Mouse (Mus musculus) right cerebral cortex, postnatal 25 days (tissue): ENCODE results near the gene Dcaf6.
"Not testable (repeated sequence)": the region's sequence is repeated elsewhere in the genome, so short reads cannot be mapped to it uniquely, and the experiment has no call there.

ENCODE experiments used
- DNase-seq: peaks from one replicate; pipeline ENCODE4 v3.0.0; 2022

Gene Dcaf6

GRCm38 (mm10) chr1:165421357-165421915, 38.8 kb downstream of the Dcaf6 start:
- DNase-seq = no peak

DNA sequence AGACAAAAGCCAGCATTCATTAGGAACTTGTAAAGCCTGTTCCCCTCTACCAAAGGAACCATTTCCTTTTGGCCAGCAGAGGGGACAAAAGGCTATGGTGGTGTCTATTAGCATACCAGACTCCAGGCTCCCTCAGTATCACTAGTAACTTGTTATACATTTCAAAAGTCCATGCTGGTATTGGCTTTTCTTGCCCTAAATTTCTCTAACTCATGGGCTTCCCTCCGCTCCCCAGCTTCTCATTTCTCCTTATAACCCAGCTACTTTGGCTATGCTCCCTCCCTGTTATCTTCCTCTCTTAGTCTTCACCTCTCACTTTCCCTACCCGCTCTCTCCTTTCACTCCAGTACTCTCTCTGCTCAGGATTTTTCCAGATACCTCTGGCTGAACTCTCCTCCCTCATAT, 63.9 kb downstream of the Dcaf6 start:
- no peak for DNase-seq

DNA sequence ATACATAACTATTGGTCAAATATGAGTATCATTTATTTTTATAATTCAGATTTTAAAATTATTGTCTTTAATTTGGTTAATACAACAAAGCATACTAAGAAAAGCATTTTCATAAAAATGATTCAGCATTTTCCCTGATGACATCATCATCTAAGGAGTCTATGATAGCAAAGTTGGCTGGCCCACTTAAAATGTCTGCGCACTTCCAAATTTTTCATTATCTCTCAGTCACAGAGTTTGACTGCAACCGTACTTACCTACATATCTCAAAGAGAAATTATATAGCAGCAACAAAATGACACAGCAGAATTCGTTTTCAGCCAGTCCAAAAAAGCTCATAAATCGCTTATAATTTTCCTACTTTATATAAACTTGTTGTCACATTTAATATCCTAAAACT, 64.3 kb downstream of the Dcaf6 start:
- no peak for DNase-seq

DNA sequence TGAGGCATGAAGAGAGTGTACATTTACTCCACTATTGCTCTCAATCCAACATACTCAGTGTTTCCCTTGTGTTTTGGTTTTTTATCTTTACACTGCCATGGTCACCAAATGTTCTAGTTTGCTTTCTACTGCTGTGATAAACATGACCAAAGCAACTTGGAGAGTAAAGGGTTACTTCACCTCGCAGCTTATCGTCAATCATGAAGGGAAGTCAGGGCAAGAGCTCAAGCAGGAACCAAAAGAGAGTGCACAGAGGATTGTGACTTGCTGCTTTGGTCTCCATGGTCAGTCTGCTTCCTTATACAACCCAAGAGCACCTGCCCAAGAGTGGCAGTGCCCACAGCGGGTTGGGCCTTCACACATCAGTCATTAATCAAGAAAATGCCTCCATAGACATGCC, 65.4 kb downstream of the Dcaf6 start:
- DNase-seq = no peak

- no peak for DNase-seq
These were observed 67.2 kb downstream of the Dcaf6 start for GRCm38 (mm10) chr1:165393033-165393432.

DNA sequence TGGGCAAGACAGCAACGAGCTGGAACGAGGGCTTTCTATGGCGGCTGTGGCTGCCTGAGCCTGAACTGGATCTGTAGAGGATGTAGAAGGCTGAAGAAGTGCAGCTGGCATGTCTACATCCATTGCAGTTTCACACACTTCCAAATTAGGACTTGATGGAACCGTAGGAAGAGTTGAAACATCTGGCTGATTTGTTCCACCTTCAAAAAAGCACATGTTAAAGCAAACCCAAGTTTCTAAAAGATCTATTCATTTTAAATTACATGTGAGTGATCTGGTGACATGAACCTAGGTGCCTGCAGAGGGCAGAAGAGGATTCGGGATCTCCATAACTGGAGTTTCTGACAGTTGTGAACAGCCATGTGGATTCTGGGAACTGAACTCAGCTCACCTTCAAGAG, 71.6 kb downstream of the Dcaf6 start:
- no peak for DNase-seq

GRCm38 (mm10) chr1:165386525-165386923, 73.8 kb downstream of the Dcaf6 start:
- no peak for DNase-seq

DNA sequence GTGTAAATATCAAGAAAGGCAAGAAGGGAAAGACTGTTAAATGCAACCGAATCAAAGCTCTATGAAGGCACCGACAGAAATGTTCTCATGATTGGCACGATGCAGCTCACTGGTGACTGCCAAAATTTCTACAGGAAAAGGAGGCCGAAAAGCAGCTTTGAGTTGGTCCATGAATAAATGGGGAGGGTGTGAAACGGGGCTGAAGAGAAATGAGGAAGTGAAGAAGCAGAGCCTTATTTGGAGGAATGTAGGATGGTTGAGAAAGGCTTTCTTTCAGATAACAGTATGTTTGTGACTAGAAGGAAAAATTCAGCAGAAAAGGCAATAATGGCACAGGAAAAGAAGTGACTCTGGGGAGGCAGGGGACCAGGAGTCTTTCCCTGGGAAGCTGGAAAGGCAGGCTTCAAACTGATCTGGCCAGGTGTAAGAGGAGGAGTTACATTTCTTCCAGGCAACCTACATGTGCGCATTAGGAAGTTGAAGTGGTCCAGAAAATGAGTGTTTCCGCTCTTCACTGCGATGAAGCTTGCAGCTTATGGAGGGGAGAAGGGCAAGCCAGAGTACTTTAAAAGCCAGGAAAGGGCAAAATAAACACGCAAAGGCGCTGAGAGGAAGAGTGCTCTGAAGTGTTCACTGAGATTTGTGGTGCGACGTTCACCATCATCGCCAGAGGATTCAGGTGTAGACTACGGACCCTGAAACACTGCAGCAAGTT, 74.3 kb downstream of the Dcaf6 start:
- DNase-seq = no peak

DNA sequence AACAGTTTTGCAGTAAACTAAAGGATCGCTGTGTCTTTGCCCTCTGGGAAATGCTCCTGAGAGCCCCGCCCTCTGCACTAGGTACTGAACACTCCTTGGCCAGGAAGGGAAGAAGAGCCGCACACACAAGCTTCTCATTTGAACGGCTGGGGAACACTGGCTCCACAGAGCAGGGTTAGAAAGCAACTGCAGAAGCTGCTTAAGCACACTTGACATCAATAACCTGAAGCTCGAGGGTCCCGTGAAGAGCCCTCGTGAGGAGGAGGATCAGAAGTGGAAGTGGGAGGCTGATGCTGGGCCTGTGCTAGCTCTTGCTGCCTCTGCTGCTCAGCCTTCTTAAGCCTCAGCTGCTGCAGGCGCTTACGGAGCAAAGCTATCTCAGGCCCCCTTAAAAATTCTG, 86.4 kb downstream of the Dcaf6 start:
- DNase-seq = no peak

- no peak for DNase-seq
These were observed 89.3 kb downstream of the Dcaf6 start for GRCm38 (mm10) chr1:165370990-165371389.

DNA sequence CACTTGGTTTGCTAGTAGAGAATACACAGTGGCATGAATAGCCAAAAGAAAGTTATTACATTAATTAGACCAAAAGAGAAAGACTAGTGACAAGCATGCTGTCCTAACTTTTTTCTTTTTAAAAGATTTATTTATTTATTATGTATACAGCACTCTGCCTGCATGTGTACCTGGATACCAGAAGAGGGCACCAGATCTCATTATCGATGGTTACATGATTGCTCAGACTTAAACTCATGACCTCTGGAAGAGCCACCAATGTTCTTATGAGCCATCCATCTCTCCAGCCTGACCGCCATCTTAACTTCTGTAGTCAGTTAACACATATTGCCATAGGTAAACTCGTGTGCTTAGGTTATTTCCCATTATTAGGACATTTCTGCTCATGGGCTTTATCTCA, 95.2 kb downstream of the Dcaf6 start:
- DNase-seq = no peak

DNA sequence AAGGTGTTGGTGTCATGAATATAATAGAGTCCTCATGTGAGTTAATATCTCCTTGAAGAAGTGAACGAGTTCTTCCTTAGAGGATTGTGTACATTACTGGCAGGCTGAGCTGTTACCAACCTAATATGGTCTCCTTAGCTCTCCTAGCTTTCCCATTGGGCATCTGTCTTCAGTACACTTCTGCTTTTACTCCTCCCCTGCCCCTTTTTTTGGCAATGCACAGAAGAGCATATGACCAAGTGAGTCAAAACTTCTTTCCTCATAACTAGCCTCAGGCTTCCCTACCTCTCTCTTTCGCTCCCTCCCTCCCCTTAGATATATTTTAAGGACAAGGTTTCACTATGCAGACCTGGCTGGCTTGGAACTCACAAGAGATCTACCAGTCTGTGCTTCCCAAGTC, 97.0 kb downstream of the Dcaf6 start:
- no peak for DNase-seq

- no peak for DNase-seq
These were observed 103.9 kb downstream of the Dcaf6 start for GRCm38 (mm10) chr1:165356347-165356746.

GRCm38 (mm10) chr1:165348627-165349026, 111.6 kb downstream of the Dcaf6 start:
- DNase-seq = no peak

DNA sequence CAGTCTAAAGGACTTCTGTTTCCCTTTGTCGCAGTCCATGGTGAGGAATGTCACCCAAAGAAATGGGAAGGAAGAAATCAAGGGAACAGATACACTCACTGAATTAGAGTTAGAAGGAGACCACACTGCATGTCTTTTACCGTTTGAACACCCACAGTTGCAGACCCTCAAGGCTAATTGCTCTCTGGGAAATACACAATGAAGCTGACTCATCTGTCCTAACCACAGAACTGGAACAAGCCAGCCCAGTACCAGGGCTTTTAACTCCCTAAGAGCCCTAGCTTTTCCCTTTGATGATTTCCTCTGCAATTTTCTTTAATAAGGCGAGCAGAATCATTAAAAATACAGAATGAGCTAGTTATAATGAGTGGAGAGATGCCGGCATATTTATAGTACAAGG, 115.8 kb downstream of the Dcaf6 start:
- DNase-seq = no peak

GRCm38 (mm10) chr1:165342126-165342525, 118.1 kb downstream of the Dcaf6 start:
- DNase-seq = no peak

DNA sequence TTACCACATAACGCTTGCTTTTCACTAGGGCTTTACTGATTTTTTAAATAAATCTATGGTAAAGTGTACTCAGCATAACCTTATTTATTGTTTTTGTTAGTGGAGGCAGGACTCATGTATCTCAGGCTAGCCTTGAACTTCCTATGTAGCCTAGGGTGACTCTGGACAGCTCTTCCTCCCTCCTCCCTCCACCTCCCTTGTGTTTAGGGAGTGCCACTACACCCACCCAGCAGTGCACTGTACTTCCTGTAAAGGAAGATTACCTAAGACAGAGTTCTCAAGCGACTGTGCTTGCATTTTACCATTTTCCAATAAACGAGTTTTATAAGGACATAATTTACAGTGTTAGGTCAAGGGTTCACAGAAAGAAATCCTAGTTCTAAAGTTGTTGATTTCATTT, 127.5 kb downstream of the Dcaf6 start:
- DNase-seq = no peak

GRCm38 (mm10) chr1:165330859-165331258, 129.4 kb downstream of the Dcaf6 start:
- no peak for DNase-seq

DNA sequence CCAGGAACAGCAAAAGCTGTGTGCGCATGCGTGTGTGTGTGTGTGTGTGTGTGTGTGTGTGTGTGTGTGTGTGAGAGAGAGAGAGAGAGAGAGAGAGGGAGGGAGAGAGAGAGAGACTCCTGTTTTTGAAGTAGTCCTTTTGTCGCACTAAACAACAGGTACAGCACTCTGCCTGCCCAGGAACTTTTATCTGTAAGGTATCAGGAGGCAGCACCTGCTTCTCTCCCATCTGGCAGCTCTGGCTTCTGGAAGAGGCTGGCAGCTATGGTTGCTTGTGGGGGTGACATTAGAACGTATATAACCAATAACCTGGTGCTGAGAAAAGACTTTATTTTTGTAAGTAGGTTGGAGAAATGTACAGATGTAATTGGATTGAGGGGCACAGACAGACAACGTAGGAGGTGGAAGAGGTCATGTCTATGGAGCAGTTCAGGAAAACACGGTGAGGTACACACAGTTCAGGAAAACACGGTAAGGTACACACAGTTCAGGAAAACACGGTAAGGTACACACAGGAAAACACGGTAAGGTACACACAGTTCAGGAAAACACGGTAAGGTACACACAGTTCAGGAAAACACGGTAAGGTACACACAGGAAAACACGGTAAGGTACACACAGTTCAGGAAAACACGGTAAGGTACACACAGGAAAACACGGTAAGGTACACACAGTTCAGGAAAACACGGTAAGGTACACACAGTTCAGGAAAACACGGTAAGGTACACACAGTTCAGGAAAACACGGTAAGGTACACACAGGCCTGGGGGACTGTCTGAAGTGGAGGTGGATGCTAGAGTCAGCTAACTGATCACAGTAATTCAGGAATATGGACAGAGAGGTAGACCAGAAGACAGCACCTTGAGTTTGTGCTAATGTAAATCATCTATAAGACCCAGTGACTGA, 131.6 kb downstream of the Dcaf6 start:
- not testable (repeated sequence) for DNase-seq

- no peak for DNase-seq
These were observed 132.4 kb downstream of the Dcaf6 start for GRCm38 (mm10) chr1:165327831-165328230.

DNA sequence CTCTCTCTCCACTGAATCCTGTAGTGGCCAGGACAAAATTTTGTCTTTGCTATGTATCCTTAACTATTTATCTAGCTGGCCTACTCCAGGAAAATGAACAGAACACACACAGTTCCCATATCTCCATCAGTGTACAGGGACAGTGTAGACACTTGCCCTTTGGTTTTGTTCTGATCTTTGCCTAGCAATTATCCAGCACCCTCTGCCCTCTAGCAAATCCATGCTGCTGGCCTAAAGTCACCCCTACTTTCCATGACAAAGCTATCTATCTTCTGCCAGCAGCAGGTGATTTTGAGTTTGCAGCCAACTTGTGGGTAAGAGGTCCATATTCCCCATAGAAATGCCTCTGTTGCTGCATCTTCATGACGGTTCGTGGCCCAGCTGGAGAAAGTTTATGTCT, 132.9 kb downstream of the Dcaf6 start:
- no peak for DNase-seq

DNA sequence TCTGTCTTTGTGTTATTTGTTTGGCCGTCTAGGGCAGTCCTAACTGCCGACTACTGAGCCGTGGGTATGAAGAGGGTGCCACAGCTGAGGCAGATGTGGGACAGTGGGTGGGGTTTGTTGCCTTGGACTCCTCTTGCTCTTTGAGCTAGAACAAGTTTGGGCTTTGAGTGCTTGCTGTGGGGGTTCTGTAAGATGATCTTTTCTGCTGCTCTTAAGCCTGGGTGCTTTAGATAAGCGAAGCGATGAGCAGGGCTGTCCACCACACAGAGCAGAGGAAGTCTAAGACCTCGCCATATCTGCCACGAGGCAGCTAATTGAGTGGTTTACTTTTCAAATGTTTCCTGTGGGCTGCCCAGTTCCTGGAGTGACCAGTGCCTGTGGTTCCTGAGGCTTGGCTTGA, 137.3 kb downstream of the Dcaf6 start:
- DNase-seq = no peak

- no peak for DNase-seq
These were observed 138.4 kb downstream of the Dcaf6 start for GRCm38 (mm10) chr1:165321891-165322290.

- no peak for DNase-seq
These were observed 138.8 kb downstream of the Dcaf6 start for GRCm38 (mm10) chr1:165321393-165321861.
